Mouse (Mus musculus) forebrain, postnatal 0 days (tissue): Measurements from ENCODE around the gene Casd1. TPM values are rescaled to one million over a fixed set of nuclear protein-coding genes. Genes with fewer than 3 reads are reported as not detected.

ENCODE experiments used
- ATAC-seq: fragments of 200-750 bp; cut with Nextera tagmentation; 2 replicates; pipeline ENCODE4 v1.8.0; 2017; ENCODE audit warnings: mild to moderate bottlenecking, moderate library complexity
- DNase-seq: peaks from one replicate; pipeline ENCODE4 v3.0.0-alpha.2; 2015
- H3K27ac ChIP-seq: fragments of 300-500 bp; sonication (generic); 2 replicates; pipeline ENCODE4 v1.5.1; 2014; ENCODE audit warnings: low read depth, mild to moderate bottlenecking, antibody characterized with exemption, low read length, moderate library complexity, mixed read lengths
- H3K27me3 ChIP-seq: fragments of 300-500 bp; sonication (generic); 2 replicates; pipeline ENCODE4 v1.6.1; 2014; ENCODE audit warnings: mild to moderate bottlenecking, low read length, mixed read lengths; ENCODE audit not compliant: insufficient read depth
- H3K36me3 ChIP-seq: fragments of 300-500 bp; sonication (generic); 2 replicates; pipeline ENCODE4 v1.6.1; 2014; ENCODE audit warnings: mild to moderate bottlenecking, moderate library complexity; ENCODE audit not compliant: insufficient read depth
- H3K4me1 ChIP-seq: fragments of 300-500 bp; sonication (generic); 2 replicates; pipeline ENCODE4 v1.6.1; 2014; ENCODE audit warnings: antibody characterized with exemption; ENCODE audit not compliant: insufficient read depth
- H3K4me2 ChIP-seq: fragments of 300-500 bp; sonication (generic); 2 replicates; pipeline ENCODE4 v1.6.1; 2014; ENCODE audit warnings: low read depth, mild to moderate bottlenecking, moderate library complexity
- H3K4me3 ChIP-seq: fragments of 300-500 bp; sonication (generic); 2 replicates; pipeline ENCODE4 v1.5.1; 2014; ENCODE audit warnings: low read depth, low read length, mixed read lengths
- H3K9ac ChIP-seq: fragments of 300-500 bp; sonication (generic); 2 replicates; pipeline ENCODE4 v1.6.1; 2014; ENCODE audit warnings: mild to moderate bottlenecking
- H3K9me3 ChIP-seq: fragments of 300-500 bp; sonication (generic); 2 replicates; pipeline ENCODE4 v1.6.1; 2016; ENCODE audit warnings: low read length
- CTCF ChIP-seq: sonication (generic); IDR thresholded peaks from 2 replicates; pipeline ENCODE4 v1.5.1; 2016; ENCODE audit warnings: antibody characterized with exemption, control low read depth, low read depth
- WGBS: fragments of 180-500 bp; shearing (Covaris S2); extraction: QIAGEN DNeasy Blood & Tissue Kit; methylation state at CpG from one replicate; pipeline ENCODE4 v1.1.7; 2014; 5-methylcytosine and 5-hydroxymethylcytosine counted together
- polyA plus RNA-seq: library from polyadenylated mRNA; unstranded; fragments of >200 nt; fragmentation: Nextera tagmentation; extraction: Ambion mirVana; gene quantifications from 2 replicates; pipeline ENCODE4 v1.2.1, GENCODE M21; 2015
- total RNA-seq: library from RNA; depleted of rRNA; stranded (reverse); fragments of >200 nt; gene quantifications from 2 replicates; pipeline ENCODE4 v1.2.3, GENCODE M21; 2014

Casd1 gene
- total and polyA plus RNA-seq, 2 experiments from 2014 or later = 38.7 to 90.3 TPM

DNA sequence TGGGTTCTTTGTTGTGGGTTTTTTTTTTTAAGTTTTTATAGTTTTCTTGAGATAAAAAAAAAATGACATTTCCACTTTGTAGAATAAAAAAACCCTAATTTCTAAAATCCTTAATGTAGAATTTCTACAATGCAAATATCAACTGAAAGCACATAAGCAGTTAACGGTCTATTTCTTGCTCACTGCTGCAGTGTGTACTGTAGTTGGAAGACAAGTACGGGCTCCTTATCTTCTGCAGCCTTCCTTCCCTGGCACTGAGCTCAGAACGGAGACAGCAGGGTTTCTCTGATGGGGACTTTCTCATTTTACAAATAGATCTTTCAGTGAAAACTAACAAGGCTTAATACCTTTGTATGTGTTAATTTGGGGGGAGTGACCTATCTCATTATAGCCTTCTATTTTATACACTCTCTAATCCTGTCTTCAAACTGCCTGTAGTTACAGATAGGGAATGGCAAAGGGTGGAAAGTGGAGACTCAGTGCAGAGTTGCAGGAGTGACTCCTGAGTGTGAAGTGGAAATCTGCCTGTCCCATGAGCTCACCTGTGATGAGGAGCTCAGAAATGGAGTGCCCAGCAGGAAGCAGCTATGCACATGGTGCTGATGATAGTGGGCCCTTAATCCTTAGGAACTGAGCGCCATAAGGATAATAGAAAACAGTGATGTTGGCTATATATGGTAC lies 9.7 kb downstream of the Casd1 start:
- Histone ChIP-seq H3K9ac (no peak overlapping the region), H3K9me3 (no peaks in the 10 kb centered on the region), H3K4me1 (no peaks in the 10 kb centered on the region), H3K4me2 (no peak overlapping the region), H3K27me3 (no peaks in the 10 kb centered on the region), H3K27ac (no peak overlapping the region), H3K4me3 (no peak overlapping the region), H3K36me3 (peaks cover 8% of the 10 kb centered on the region; the same call in 1 of the 2 replicates)
- 57% methylated on average over 4 of the region's 4 CpGs for WGBS
- ATAC-seq (no peak), DNase-seq (no peak)
- no peak for TF ChIP-seq CTCF

DNA sequence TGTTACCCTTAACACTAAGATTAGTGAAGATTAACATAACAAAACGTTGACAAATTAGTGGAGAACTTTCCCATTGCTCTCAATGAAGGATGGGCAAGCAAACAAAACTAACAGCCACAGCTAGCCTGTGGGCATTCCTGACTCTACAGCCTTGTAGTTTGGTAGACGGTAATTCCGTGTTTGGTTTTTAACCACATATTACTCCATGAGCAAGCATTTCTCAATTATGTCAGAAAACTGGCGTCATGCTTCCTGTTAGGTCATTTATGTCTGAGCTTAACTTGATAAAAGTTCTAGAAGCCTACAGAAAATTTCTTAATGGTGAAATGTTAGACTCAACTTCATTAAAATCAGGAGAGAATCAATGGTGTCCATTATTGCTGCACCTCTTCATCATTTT lies 11.2 kb downstream of the Casd1 start:
- DNase-seq (no peak), ATAC-seq (no peak)
- TF ChIP-seq CTCF = no peak
- H3K4me1 ChIP-seq = no peaks in the 10 kb centered on the region
- WGBS = 88% methylated on average over 4 of the region's 4 CpGs
- no peak overlapping the region for H3K27ac ChIP-seq
- peaks cover 8% of the 10 kb centered on the region for H3K36me3 ChIP-seq
- no peaks in the 10 kb centered on the region for H3K9me3 ChIP-seq
- no peak overlapping the region for H3K4me3 ChIP-seq
- H3K9ac ChIP-seq = no peak overlapping the region
- no peak overlapping the region for H3K4me2 ChIP-seq
- H3K27me3 ChIP-seq = no peaks in the 10 kb centered on the region

GRCm38 (mm10) chr6:4612431-4612830 lies 11.8 kb downstream of the Casd1 start:
- Histone ChIP-seq H3K4me2 (no peak overlapping the region), H3K4me1 (no peaks in the 10 kb centered on the region), H3K9me3 (no peaks in the 10 kb centered on the region), H3K27ac (no peak overlapping the region), H3K27me3 (no peaks in the 10 kb centered on the region), H3K4me3 (no peak overlapping the region), H3K9ac (no peak overlapping the region), H3K36me3 (peaks cover 8% of the 10 kb centered on the region)
- ATAC-seq (no peak), DNase-seq (no peak)
- no peak for TF ChIP-seq CTCF
- 91% methylated on average over 7 of the region's 7 CpGs for WGBS

DNA sequence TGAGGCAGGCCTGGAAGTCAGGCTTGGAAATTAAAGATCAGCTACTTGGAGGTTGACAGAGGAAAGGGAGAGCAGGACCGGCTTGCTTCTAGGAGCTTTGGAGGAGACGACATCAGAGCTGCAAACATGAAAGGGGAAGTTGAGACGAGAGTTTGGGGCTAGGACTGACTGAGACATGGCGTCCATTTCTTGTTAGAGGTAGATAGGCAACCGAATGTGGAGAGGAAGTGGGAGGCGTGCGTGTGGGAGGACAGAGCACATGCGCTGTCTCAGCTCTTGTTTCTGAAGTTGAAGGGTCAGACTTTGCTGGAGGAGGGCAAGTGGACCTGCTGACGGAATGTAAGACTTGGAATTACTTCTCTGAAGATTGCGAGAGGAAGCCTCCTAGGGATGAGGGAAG lies 17.3 kb downstream of the Casd1 start:
- H3K4me2 ChIP-seq = no peak overlapping the region
- ATAC-seq (no peak), DNase-seq (no peak)
- no peaks in the 10 kb centered on the region for H3K9me3 ChIP-seq
- no peaks in the 10 kb centered on the region for H3K4me1 ChIP-seq
- H3K36me3 ChIP-seq = peaks cover 4% of the 10 kb centered on the region
- TF ChIP-seq CTCF = no peak
- H3K4me3 ChIP-seq = no peak overlapping the region
- H3K27me3 ChIP-seq = no peaks in the 10 kb centered on the region
- H3K9ac ChIP-seq = no peak overlapping the region
- no peak overlapping the region for H3K27ac ChIP-seq
- WGBS = 91% methylated on average over 10 of the region's 10 CpGs

- H3K27me3 ChIP-seq = no peaks in the 10 kb centered on the region
- H3K4me1 ChIP-seq = no peaks in the 10 kb centered on the region
- H3K27ac ChIP-seq = no peak overlapping the region
- DNase-seq = no peak
- no peaks in the 10 kb centered on the region for H3K36me3 ChIP-seq
- no peak overlapping the region for H3K4me2 ChIP-seq
- H3K4me3 ChIP-seq = no peak overlapping the region
- TF ChIP-seq CTCF = no peak
- 45% methylated on average over 3 of the region's 3 CpGs for WGBS
- H3K9ac ChIP-seq = no peak overlapping the region
- ATAC-seq = no peak
- H3K9me3 ChIP-seq = no peaks in the 10 kb centered on the region
Measured at GRCm38 (mm10) chr6:4631464-4631863, 30.8 kb downstream of the Casd1 start.

- no peak overlapping the region for H3K4me3 ChIP-seq
- no peak for TF ChIP-seq CTCF
- ATAC-seq (no peak), DNase-seq (no peak)
- H3K4me1 ChIP-seq = no peaks in the 10 kb centered on the region
- H3K9ac ChIP-seq = no peak overlapping the region
- H3K36me3 ChIP-seq = 0 out of 2 replicates have a peak, but pooled peaks cover 3% of the 10 kb centered on the region
- H3K9me3 ChIP-seq = no peaks in the 10 kb centered on the region
- H3K4me2 ChIP-seq = no peak overlapping the region
- WGBS = 36% methylated on average over 4 of the region's 4 CpGs
- no peak overlapping the region for H3K27ac ChIP-seq
- no peaks in the 10 kb centered on the region for H3K27me3 ChIP-seq
Measured at GRCm38 (mm10) chr6:4633189-4633588, 32.5 kb downstream of the Casd1 start.

DNA sequence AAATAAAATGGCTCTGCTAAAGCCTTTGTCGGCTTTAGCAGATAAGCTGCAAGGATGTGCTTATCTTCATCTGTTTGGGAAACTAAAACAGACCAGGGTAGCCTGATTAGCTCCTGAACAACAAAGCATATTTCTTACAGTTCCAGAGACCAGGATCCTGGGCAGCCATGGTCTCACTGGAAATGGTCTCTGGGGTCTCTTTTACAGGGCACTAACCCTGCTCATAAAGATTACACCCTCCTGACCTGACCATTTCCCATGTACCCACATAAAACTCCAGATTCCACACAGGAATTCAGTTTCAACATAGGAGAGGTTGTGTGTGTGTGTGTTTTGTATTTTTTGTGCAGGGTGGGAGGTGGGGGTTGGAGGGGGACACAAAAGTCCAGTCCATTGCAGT lies 34.2 kb downstream of the Casd1 start:
- no peak for TF ChIP-seq CTCF
- ATAC-seq (no peak), DNase-seq (no peak)
- Histone ChIP-seq H3K4me2 (no peak overlapping the region), H3K4me3 (no peak overlapping the region), H3K27ac (no peak overlapping the region), H3K27me3 (no peaks in the 10 kb centered on the region), H3K36me3 (0 out of 2 replicates have a peak, but pooled peaks cover 3% of the 10 kb centered on the region), H3K4me1 (no peaks in the 10 kb centered on the region), H3K9ac (no peak overlapping the region), H3K9me3 (no peaks in the 10 kb centered on the region)
- WGBS = 68% methylated on average over 1 of the region's 1 CpGs
